Mouse (Mus musculus): Measurements from ENCODE around the gene Ubap2. TPM values are rescaled to one million over a fixed set of nuclear protein-coding genes. Genes with fewer than 3 reads are reported as not detected.

The Ubap2 gene
- total RNA-seq, 2 experiments from 2014 or later = 36.9 to 43.3 TPM

GRCm38 (mm10) chr4:41189809-41190208, 85.1 kb downstream of the Ubap2 start:
- intact Hi-C loops (cut with DNase I) = no loop called here

DNA sequence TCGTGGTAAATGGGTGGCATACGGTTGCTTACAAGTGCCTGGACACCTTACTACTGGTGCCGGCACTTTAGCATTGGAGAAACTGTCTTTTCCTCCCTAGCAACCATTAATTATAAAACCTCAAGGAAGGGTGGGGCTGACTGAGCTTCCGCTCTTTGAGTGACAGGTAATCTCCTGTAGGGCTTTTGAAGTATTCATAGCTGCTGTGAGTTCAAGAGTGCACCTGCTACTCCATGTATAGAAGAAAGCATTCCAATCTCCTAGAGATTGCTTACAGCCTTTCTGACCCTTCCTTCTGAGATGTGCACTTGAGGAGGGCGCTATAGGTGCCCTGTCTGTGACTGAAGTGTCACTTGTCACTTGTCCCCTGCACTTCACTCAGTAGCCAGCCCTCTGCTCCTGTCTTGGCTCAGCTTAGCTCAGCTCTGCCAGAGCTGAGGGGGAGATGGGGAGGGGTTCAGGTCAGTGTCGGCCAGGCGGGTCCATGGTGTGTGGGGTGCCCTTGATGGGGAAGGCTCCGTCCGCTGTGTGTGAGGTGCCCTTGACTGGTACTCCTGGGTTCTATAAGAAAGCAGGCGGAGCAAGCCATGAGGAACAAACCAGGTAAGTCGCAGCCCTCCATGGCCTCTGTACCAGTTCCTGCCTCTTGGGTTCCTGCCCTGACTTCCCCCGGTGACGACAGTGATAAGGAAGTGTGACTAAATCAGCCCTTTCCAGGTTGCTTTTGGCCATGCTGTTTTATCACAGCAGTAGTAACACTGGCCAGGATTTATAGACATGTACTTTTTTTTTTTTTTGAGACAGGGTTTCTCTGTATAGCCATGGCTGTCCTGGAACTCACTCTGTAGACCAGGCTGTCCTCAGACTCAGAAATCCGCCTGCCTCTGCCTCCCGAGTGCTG, 94.9 kb downstream of the Ubap2 start:
- no peak for DNase-seq (ENCODE audit: low spot score in 2 of 2)
- intact Hi-C loops (cut with DNase I) = no loop called here

More at GRCm38 (mm10) chr4:41189809-41190208, 85.1 kb downstream of the Ubap2 start:
- DNase-seq (ENCODE audit: low spot score in 2 of 2) = peak in 1 of 2 experiments; percentile 35

DNA sequence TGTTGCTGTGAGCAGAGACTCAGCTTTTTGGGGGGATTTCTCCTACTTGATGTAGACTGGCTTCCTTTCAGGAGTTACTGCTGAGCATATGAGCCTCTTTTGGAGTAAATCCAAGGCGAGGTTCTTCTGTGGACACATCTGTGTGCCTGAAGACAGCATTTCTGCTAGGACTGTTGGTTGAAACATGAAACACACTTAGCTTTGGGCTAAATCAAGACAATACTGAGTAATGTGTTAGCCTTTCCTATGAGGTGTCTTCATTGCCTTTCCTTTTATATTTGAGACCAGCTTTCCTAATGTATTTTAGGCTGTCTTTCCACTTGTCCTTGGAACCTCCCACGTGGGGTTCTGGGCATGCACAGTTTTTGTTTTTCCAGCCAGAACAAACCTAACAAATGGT, 100.3 kb downstream of the Ubap2 start:
- intact Hi-C loops (cut with DNase I) = no loop called here
- DNase-seq (ENCODE audit: low spot score in 2 of 2) = no peak

DNA sequence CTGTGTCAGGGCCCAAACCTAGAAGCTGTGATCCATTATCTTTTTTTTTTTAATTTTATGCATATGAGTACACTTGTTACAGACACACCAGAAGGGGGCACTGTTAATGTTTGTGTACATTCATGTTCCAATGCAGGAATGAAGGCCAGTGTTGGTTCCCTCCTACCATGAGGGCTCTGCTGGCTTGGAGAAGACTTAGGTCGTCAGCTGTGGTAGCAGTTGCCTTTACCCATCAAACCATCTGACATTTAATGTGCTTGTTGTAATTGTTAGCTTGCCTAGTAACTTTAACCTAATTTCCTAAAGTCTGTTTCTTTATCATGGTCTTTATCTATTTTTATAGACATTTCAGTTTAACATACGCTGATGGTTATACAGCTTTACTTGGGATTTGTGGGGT, 104.0 kb downstream of the Ubap2 start:
- no peak for DNase-seq (ENCODE audit: low spot score in 2 of 2)
- intact Hi-C loops (cut with DNase I) = no loop called here

DNA sequence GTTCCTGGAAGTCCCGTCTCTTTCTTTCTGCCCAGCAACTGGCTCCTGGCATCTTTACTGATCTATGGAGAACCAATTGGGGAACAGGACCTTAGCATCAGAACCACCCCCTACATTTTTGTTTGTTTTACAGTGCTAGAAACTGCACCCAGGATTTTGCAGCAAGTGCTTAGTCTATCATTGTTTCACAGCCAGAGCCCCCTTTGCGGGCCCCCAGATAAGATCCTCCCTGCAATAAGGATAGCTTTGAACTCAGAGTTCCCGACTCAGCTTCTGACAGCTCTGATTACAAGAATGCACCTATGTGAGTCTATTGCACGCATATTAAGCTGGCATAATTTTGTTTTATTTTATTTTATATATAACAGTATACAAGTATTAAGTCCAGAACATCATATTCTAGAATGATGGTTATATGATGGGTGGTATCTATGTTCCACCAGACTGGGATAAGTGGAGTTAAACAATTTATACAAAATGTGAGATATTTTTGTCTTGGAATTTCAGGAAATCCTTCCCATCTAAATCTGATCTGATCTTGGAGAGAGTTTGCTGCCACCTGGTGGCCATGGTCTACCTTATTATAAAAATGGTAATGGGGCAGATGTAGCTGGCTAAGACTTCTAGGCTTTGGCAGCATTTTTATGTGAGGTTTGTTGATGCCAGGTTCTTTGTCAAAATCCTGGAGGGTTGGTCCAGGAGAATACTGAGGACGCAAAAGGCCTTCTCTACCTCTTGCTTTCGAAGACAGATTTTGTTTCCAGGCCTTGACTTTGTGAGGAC, 109.1 kb downstream of the Ubap2 start:
- peak; percentile 61 to 67 for DNase-seq (ENCODE audit: low spot score in 2 of 2)
- intact Hi-C loops (cut with DNase I) = loop anchor here (2.0 to 5.0 kb wide), 2 partner anchors 31 to 114 kb away; partner anchors contain the start of gene Ube2r2

DNA sequence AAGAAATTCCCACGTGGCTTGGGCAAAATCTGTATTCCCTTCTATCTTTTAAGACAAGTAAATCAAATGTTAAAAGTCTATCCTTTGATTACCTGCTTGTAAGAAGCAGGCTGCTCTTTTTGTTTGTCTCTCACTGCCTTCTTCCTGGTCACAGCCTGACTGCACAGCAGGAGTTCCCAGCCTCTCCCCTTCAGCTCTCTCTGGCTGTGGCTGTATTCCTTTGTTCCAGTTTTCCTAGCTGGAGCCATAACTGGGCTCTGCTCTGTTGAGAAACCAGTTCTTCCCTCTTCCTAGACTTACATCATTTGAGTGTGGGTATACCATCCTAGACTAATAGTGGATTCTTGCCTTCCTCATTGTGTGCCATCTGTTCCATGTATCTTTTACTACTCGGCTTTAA, 110.0 kb downstream of the Ubap2 start:
- DNase-seq (ENCODE audit: low spot score in 2 of 2) = no peak
- intact Hi-C loops (cut with DNase I) = loop anchor here (5.0 kb wide), 1 partner anchor 113 kb away; no protein-coding TSS in a partner anchor

- intact Hi-C loops (cut with DNase I) = no loop called here
- no peak for DNase-seq (ENCODE audit: low spot score in 2 of 2)
Measured at GRCm38 (mm10) chr4:41161232-41161631, 113.7 kb downstream of the Ubap2 start.

DNA sequence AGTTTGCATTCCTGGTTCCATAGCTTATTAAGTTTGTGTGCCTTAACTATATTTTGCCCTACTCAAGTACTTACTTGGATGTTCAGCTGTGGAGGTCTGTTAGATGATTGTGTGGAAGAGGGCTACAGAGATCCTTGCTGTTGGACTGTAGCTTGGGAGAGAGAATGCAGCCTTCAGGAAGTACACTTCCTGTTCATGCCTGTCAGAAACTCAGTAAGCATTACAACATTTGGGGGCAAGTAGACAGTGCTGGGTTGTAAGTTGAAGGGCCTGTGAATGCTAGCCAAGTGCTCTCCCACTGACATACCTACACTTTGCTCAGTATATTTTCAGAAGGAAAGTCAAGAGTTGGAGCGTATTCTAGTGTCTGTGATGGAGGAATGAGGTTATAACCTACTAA, 116.7 kb downstream of the Ubap2 start:
- intact Hi-C loops (cut with DNase I) = no loop called here

DNA sequence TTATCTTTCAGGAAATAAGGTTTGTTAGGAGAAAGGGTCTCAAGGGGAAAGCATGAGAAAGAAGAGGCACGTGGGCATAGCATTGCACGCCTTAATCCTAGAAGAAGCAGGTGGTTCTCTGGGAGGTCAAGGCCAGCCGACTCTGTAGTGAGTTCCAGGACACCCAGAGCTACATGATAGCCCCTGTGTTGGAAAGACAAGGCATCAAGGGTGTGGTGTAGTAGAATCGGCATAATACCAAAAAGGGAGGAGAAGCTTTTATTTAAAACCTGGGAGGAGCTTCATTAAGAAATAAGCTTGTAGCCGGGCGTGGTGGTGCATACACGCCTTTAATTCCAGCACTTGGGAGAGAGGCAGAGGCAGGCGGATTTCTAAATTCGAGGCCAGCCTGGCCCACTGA, 118.0 kb downstream of the Ubap2 start:
- intact Hi-C loops (cut with DNase I) = no loop called here
- DNase-seq (ENCODE audit: low spot score in 2 of 2) = no peak

More for the DNA sequence above, 116.7 kb downstream of the Ubap2 start:
- DNase-seq (ENCODE audit: low spot score in 2 of 2) = no peak

- DNase-seq (ENCODE audit: low spot score in 2 of 2) = no peak
- intact Hi-C loops (cut with DNase I) = no loop called here
Measured at GRCm38 (mm10) chr4:41153146-41153545, 121.8 kb downstream of the Ubap2 start.

DNA sequence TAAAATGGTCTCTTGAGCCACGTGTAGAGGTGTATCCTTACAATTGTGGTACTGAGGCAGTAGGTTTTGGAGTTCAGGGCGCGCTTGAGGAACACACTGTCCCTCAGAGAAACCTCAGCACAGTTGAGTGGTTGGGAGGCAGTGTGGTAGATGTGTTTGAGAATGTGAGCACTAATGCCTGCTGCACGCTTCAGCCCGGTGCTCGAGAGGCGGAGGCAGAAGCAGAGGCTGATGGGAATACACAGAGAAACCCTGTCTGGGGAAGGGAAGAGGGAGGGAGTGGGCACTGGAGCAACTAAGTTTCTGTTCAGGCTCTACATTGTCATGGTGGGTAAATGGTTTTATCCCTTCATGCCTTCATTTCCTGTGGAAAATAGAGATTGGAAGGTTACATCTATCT, 123.8 kb downstream of the Ubap2 start:
- no peak for DNase-seq (ENCODE audit: low spot score in 2 of 2)
- intact Hi-C loops (cut with DNase I) = no loop called here

- intact Hi-C loops (cut with DNase I) = no loop called here
- no peak for DNase-seq (ENCODE audit: low spot score in 2 of 2)
Measured at GRCm38 (mm10) chr4:41149891-41150290, 125.1 kb downstream of the Ubap2 start.

Other genes starting within 250 kb of the Ubap2 start
- gene Aqp7, start 227.0 kb downstream of the Ubap2 start, total RNA-seq (2021) = not detected
- gene Aqp3, start 177.0 kb downstream of the Ubap2 start, total RNA-seq (2021) = not detected
- 10 to 100 TPM; 84.6 to 88.9 TPM for gene Nol6, start 150.7 kb downstream of the Ubap2 start, total RNA-seq (2021)
- 10 to 100 TPM; 78.0 to 80.2 TPM for gene Ube2r2, start 139.4 kb downstream of the Ubap2 start, total RNA-seq (2021)
- gene Dcaf12, start 39.7 kb upstream of the Ubap2 start, total RNA-seq (2021) = 10 to 100 TPM; 41.9 to 43.5 TPM
- gene Ubap1, start 73.9 kb upstream of the Ubap2 start, total RNA-seq (2021) = 10 to 100 TPM; 50.0 to 53.9 TPM
- gene Kif24, start 189.7 kb upstream of the Ubap2 start, total RNA-seq (2021) = 1 to 10 TPM; 1.2 to 1.8 TPM
- 10 to 100 TPM; 27.1 to 30.1 TPM for gene Nudt2, start 190.0 kb upstream of the Ubap2 start, total RNA-seq (2021)
- gene AI464131, start 227.9 kb upstream of the Ubap2 start, total RNA-seq (2021) = 10 to 100 TPM; 31.8 to 32.1 TPM
- 1 to 10 TPM; 3.4 to 5.9 TPM for gene 1110017D15Rik, start 242.2 kb upstream of the Ubap2 start, total RNA-seq (2021)